In the genomic region with DNA sequence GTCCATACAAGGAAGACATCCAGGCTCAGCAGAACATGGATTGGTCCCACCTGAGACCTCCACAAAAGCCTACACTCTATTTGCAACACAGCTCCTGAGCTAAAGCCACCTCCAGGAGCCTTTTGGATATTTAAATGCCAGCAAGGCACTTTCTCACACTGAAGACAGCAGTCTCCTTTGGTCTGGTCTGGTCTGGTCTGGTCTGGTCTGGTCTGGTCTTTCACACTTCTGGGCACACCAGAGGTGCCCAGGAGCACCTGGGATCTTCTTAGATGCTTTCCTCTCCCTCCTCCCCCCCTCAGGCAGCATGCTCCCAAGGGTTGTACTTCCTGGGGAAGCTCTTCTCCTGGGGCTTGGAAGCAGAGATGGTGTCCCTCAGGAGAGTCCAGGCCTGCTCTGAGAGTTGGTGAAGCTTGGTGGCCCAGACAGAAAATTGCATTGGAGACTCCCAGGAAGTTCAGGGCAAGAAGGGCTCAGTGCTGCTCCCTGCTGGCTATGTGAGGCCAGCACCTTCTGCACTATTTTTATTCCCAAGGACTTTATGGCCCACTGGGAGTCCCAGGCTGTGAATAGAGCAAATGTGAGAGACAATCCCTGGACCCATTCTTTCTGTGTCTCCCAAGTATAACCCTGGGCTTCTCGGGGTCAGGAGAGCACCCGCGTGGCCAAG, we compare ENCODE assay signal across 8 mouse cellular contexts. TPM values are rescaled to one million over a fixed set of nuclear protein-coding genes. Genes with fewer than 3 reads are reported as not detected.
A peak's percentile ranks its signal among the peaks of the same experiment; 100 is the strongest.
DNase-seq lines count a peak whose midpoint lies in the region; ATAC-seq and TF ChIP-seq lines count a peak whose summit lies in the region.

No protein-coding gene starts in this region.

- no peaks in the 10 kb centered on the region for H3K27me3 ChIP-seq in cerebellum, adult 2 months (ENCODE audit: control insufficient read depth, insufficient read depth, low read length)
- H3K27me3 ChIP-seq in midbrain, postnatal 0 days (ENCODE audit: insufficient read depth, low read length): no peaks in the 10 kb centered on the region
- H3K27me3 ChIP-seq in midbrain, embryonic 11.5 days (ENCODE audit: control insufficient read depth, insufficient read depth, low read length): no peaks in the 10 kb centered on the region

- WGBS in cerebellum, adult 2 months: 55% methylated on average over 3 of the region's 3 CpGs
- WGBS in midbrain, postnatal 0 days: 27% methylated on average over 3 of the region's 3 CpGs
- WGBS in midbrain, embryonic 11.5 days: 36% methylated on average over 3 of the region's 3 CpGs

- DNase-seq in cerebellum, adult 2 months: peak in 1 of 2 experiments; percentile 65
- peak; percentile 53 for DNase-seq in midbrain, postnatal 0 days (ENCODE audit: low spot score)
- no peak for DNase-seq in midbrain, embryonic 11.5 days (ENCODE audit: low spot score, missing footprints)
- DNase-seq in brain, embryonic 14.5 days (ENCODE audit: low read depth): peak; percentile 49
- DNase-seq in heart, postnatal 10 days: peak; percentile 71 to 83
- DNase-seq in lung, postnatal 4 days: peak; percentile 75 to 79
- no peak for DNase-seq in frontal cortex, postnatal 25 days (ENCODE audit: low spot score in 2 of 2)

- peak; percentile 75 for TF ChIP-seq CTCF in cerebellum, adult 2 months (IDR thresholded peaks at IDR 0.05; ENCODE audit: borderline replicate concordance, insufficient read depth, low read depth, low read length)
- peak; percentile 71 for TF ChIP-seq CTCF in midbrain, postnatal 0 days (IDR thresholded peaks at IDR 0.05)
- peak; percentile 70 for TF ChIP-seq CTCF in brain, embryonic 14.5 days (IDR thresholded peaks at IDR 0.05; ENCODE audit: borderline replicate concordance, extremely low read depth, insufficient read depth, insufficient read length)

- H3K27ac ChIP-seq in cerebellum, adult 2 months (ENCODE audit: insufficient read depth, low read length): no peak overlapping the region
- no peak overlapping the region for H3K27ac ChIP-seq in midbrain, postnatal 0 days (ENCODE audit: low read depth, low read length)
- H3K27ac ChIP-seq in midbrain, embryonic 11.5 days (ENCODE audit: low read depth, low read length): no peak overlapping the region

- ATAC-seq in cerebellum, adult (ENCODE audit: insufficient number of reproducible peaks, low FRiP score, low TSS enrichment): no peak
- no peak for ATAC-seq in midbrain, postnatal 0 days (ENCODE audit: low FRiP score)
- ATAC-seq in midbrain, embryonic 11.5 days (ENCODE audit: low FRiP score): no peak

- no peak for TF ChIP-seq POLR2A in cerebellum, adult 2 months (IDR thresholded peaks at IDR 0.05; ENCODE audit: borderline replicate concordance, insufficient read depth, low read length)
- no peak for TF ChIP-seq POLR2A in brain, embryonic 14.5 days (IDR thresholded peaks at IDR 0.05; ENCODE audit: borderline replicate concordance, extremely low read depth, insufficient read depth, insufficient read length, poor library complexity, severe bottlenecking)

- H3K9ac ChIP-seq in midbrain, postnatal 0 days (replicated peaks; ENCODE audit: low read length, poor library complexity, severe bottlenecking): no peak overlapping the region
- no peak overlapping the region for H3K9ac ChIP-seq in midbrain, embryonic 11.5 days (ENCODE audit: low read length)

- no peak overlapping the region for H3K4me3 ChIP-seq in cerebellum, adult 2 months (replicated peaks; ENCODE audit: insufficient read depth, low read depth, low read length)
- H3K4me3 ChIP-seq in midbrain, postnatal 0 days (ENCODE audit: low read depth, low read length): no peak overlapping the region
- no peak overlapping the region for H3K4me3 ChIP-seq in midbrain, embryonic 11.5 days (ENCODE audit: low read depth, low read length)

- no peak overlapping the region for H3K4me2 ChIP-seq in midbrain, postnatal 0 days (ENCODE audit: low read depth, low read length, poor library complexity, severe bottlenecking)
- H3K4me2 ChIP-seq in midbrain, embryonic 11.5 days: no peak overlapping the region

- no peaks in the 10 kb centered on the region for H3K9me3 ChIP-seq in midbrain, postnatal 0 days (ENCODE audit: low read length)
- no peaks in the 10 kb centered on the region for H3K9me3 ChIP-seq in midbrain, embryonic 11.5 days (ENCODE audit: control insufficient read depth, low read length)

- peaks cover 27% of the 10 kb centered on the region for H3K4me1 ChIP-seq in cerebellum, adult 2 months (ENCODE audit: control insufficient read depth, insufficient read depth, low read length)
- H3K4me1 ChIP-seq in midbrain, postnatal 0 days (ENCODE audit: insufficient read depth, low read length): peaks cover 7% of the 10 kb centered on the region
- no peaks in the 10 kb centered on the region for H3K4me1 ChIP-seq in midbrain, embryonic 11.5 days (ENCODE audit: control insufficient read depth, insufficient read depth, low read length)

- H3K36me3 ChIP-seq in midbrain, postnatal 0 days (ENCODE audit: insufficient read depth, low read length): 0 out of 2 replicates have a peak, but pooled peaks cover 3% of the 10 kb centered on the region
- no peaks in the 10 kb centered on the region for H3K36me3 ChIP-seq in midbrain, embryonic 11.5 days (ENCODE audit: control insufficient read depth, insufficient read depth, low read length)

- intact Hi-C loops in heart, postnatal 10 days (cut with DNase I): loop anchor here (2.0 to 10.0 kb wide), 4 partner anchors 49 to 147 kb away; a partner anchor contains a TSS

RNA-seq across cellular contexts. Expression of a gene that starts 8.6 kb away (rescaled TPM):
- 0.14 and 0.18 TPM in 2 replicates for polyA plus RNA-seq in cerebellum, adult 2 months (2012; rRNA removed)
- not detected in 2 replicates for total RNA-seq in midbrain, postnatal 0 days (2014; rRNA removed)
- polyA plus RNA-seq in midbrain, postnatal 0 days (2015; fragmentation: Nextera tagmentation; extraction: Ambion mirVana): 0.12 TPM in 1 of 2 replicates, not detected in the other
- polyA plus RNA-seq in midbrain, embryonic 11.5 days (2014; fragmentation: Nextera tagmentation; extraction: Ambion mirVana): 0.12 and 0.22 TPM in 2 replicates
- 0.98 and 1.4 TPM in 2 replicates for polyA plus RNA-seq in brain, embryonic 14.5 days (2012; rRNA removed)
- total RNA-seq in heart, postnatal 10 days (2021): under 1 TPM in 1 of 2 experiments, not detected in 1; 0.32 TPM

RNA-seq across cellular contexts. Expression of a gene that starts 19.9 kb away (rescaled TPM):
- 19.8 and 24.2 TPM in 2 replicates for polyA plus RNA-seq in cerebellum, adult 2 months (2012; rRNA removed)
- total RNA-seq in midbrain, postnatal 0 days (2014; rRNA removed): 0.47 and 3.0 TPM in 2 replicates
- 3.0 and 4.3 TPM in 2 replicates for polyA plus RNA-seq in midbrain, postnatal 0 days (2015; fragmentation: Nextera tagmentation; extraction: Ambion mirVana)
- 1.8 and 2.2 TPM in 2 replicates for polyA plus RNA-seq in midbrain, embryonic 11.5 days (2014; fragmentation: Nextera tagmentation; extraction: Ambion mirVana)
- 2.0 and 2.6 TPM in 2 replicates for polyA plus RNA-seq in brain, embryonic 14.5 days (2012; rRNA removed)
- total RNA-seq in heart, postnatal 10 days (2021): under 1 TPM; 0.53 to 0.55 TPM

RNA-seq across cellular contexts. Expression of a gene that starts 33.3 kb away (rescaled TPM):
- polyA plus RNA-seq in cerebellum, adult 2 months (2012; rRNA removed): 154 and 160 TPM in 2 replicates
- 45.1 and 54.2 TPM in 2 replicates for total RNA-seq in midbrain, postnatal 0 days (2014; rRNA removed)
- 32.5 and 35.6 TPM in 2 replicates for polyA plus RNA-seq in midbrain, postnatal 0 days (2015; fragmentation: Nextera tagmentation; extraction: Ambion mirVana)
- polyA plus RNA-seq in midbrain, embryonic 11.5 days (2014; fragmentation: Nextera tagmentation; extraction: Ambion mirVana): 0.07 and 0.08 TPM in 2 replicates
- 12.9 and 15.2 TPM in 2 replicates for polyA plus RNA-seq in brain, embryonic 14.5 days (2012; rRNA removed)
- 10 to 100 TPM; 12.0 to 19.4 TPM for total RNA-seq in heart, postnatal 10 days (2021)

Comparison
In these comparisons a context has a peak if more than half of its experiments do, and no peak if none do; other contexts are left out.
1. DNase-seq: peak in midbrain, postnatal 0 days (single experiment), brain, embryonic 14.5 days (single experiment), heart, postnatal 10 days (2 of 2) and lung, postnatal 4 days (2 of 2); none in midbrain, embryonic 11.5 days (single experiment) and frontal cortex, postnatal 25 days (0 of 2).
2. RNA of a gene that starts 33.3 kb away (polyA plus RNA-seq): 154 to 160 TPM in cerebellum, adult 2 months, 32.5 to 35.6 TPM in midbrain, postnatal 0 days and 12.9 to 15.2 TPM in brain, embryonic 14.5 days; 0.07 to 0.08 TPM in midbrain, embryonic 11.5 days; every median in the first group is over 10 times any median in the second.
3. Peak in every context shown above with its lines, with median percentiles within 50 percentile points of each other: CTCF ChIP-seq.